Mouse (Mus musculus) neutrophil, adult 5-6 weeks (primary cell): ENCODE measurements around the gene Katna1. TPM values are rescaled to one million over a fixed set of nuclear protein-coding genes. Genes with fewer than 3 reads are reported as not detected.
A peak's percentile ranks its signal among the peaks of the same experiment; 100 is the strongest.
"Not testable (repeated sequence)": the region's sequence is repeated elsewhere in the genome, so short reads cannot be mapped to it uniquely, and the experiment has no call there.

Source experiments
- ATAC-seq: fragments of 151-379, 151-347 bp; 2 replicates; pipeline ENCODE4 v1.8.0; 2017; ENCODE audit warnings: mild to moderate bottlenecking, moderate TSS enrichment; ENCODE audit not compliant: insufficient number of reproducible peaks, poor library complexity, low FRiP score, severe bottlenecking; ENCODE audit errors: extremely low read depth
- total RNA-seq: library from RNA; stranded (forward); fragments of 200-1000 nt; gene quantifications from 2 replicates; pipeline ENCODE4 v1.2.3, GENCODE M21; 2017

Katna1 gene
- total RNA-seq = 76.2 and 89.4 TPM in 2 replicates

DNA sequence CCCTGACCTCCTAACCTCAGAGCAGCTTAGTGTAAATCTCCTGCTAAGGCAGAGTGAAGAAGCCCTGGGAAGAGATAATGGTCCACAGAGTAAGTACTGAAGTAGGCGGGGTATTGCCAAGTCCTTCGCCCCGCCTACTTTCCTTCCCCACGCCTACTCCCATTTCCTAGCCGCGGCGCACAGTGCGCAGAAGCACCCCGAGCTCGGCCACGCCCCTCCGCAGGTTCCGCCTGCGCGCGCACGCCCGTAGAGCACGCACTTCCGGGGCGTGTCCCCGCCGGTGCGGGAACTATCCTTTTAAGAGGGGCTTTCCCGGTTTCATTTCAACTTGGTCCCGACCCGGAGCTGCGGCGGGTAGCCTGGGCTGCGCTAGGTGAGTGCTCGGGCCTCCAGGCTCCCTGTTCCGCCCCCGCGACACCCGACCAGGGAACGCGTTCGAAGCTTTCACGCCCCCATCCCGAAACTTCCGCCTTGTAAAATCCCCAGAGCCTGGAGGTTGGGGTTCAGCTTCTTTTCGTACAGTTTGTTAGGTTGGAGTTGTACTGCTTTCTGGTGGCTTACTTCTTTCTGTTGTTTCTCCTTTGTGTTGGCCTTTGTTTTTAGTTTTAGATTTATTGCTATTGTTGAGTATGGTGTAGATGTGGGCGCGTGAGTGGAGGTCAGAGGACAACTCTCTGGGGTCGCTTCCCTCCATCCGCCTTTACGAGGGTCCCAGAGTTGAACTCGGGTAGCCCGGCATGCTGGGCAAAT is at the start of gene Katna1:
TSS of gene Katna1 (plus strand) at position 250 of the 750 bp plus-strand sequence.
- ATAC-seq = peak; percentile 92

DNA sequence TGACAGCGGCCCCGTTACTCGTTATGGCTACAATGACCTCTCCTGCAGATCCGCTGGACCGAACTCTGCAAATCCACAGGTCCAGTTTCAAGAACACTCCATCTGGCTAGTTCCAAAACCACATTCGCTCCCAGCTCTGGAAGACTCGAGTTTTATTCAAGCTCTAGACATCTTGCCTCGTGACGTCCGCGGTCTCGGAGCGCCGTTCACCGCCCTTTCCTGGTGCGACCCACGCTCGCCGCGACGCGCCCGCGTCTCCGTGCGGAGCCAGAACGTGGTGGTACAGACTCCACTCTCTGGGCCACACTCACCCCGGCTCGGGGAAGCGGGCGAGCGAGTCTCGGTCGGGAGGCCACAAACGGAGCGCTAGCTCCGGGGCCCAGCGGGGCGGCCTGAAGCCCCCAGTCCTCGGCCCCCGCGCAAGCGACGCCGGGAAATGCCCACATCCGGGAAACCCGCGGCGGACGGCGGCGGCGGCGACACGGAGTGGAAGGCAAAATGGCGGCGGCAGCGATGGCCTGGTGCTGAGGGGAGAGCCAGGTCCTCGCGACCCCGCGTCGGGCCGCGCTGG is 45.0 kb upstream of the Katna1 start, which contains the start of the genes Pcmt1 and Lats1:
TSS of gene Pcmt1 (minus strand) at position 406 of the 571 bp plus-strand sequence.
TSS of gene Lats1 (plus strand) at position 484 of the 571 bp plus-strand sequence.
- ATAC-seq = peak; percentile 70

DNA sequence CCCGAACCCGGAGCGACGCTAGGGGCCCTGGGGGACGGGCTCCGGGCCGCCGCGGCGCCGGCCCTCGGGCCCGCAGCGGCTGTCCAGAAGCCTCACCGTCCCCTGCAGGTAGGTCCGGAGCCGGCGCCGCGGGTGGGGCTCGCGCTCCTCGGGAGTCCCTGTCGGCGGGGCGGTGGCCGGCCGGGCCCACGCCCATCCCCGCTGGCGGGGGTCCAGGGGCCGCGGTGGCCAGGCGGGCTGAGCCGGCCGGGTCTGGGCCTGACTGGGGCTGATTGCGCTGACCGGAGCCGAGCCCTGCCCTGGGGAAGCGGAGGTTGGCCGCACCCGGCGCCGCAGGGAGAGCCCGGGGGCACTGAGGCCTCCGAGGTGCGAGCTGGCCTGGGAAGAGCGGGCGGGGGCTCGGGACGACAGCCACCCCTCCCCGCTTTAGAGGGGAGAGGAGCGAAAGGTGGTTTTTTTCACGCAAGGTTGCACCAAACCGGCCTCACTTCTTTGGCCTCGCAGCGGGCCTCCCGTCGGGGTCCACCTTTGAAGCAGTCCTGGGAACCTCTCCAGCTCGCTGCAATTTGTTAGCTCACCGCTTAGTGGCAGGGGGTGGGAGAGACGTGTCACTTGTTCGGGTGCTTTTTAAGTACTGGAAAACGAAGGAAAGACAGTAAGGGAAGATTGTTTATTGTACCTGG is 44.3 kb upstream of the Katna1 start:
- ATAC-seq = peak; percentile 49; the same call in 1 of the 2 replicates

DNA sequence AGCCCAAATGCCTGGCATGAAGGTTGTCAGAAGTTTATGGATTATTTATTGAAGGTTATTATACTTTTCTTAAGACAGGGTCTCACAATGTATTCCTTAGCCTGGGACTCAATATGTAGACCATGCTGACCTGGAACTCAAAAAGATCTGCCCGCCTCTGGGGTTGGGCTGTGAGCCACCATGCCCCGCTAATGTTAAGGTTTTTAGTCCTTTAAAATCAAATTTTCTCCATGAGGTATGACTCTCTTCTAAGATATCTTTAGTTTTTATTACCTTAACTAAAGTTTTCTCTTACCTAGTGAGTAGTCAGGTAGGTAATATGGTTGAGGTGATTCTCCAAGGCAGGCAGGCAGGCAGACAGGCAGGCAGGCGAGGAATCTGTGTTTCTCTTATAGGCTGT is 43.6 kb upstream of the Katna1 start:
- ATAC-seq = no peak

DNA sequence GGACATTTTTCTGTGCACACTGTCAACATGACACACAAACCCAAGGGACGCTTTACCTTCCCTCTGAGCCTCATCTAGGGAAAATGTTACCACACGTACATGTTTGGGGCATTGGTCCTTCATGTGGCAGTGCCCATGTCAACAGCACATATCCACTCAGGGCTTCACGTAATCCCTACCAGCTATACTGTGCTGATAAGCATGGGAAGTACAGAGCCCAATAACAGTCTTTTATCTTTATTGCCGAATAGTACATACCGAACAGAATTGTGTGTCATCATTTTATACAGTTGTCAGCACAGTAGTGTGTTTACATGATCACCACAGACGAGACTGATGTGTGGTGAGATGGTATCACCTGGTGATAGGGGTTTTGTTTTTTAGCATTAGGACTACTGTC is 38.9 kb upstream of the Katna1 start:
- no peak for ATAC-seq

DNA sequence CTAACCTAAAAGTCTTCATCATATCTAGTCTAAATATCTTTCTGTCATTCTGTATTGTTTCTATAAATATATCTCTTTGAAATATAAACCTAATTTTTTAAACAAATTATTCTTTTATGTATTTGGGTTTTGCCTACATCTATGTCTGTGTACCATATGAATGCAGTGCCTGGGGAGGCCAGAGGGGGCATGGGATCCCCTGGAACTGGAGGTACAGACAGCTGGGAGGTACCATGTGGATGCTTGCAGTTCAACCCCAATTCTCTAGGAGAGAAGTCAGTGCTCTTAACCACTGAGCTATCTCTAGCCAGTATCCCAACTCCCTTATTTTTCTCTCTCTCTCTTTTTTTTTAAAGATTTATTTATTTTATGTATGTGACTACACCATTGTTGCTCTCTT is 30.5 kb upstream of the Katna1 start:
- ATAC-seq = 0 out of 2 replicates have a peak, but pooled peaks have one; percentile 36

DNA sequence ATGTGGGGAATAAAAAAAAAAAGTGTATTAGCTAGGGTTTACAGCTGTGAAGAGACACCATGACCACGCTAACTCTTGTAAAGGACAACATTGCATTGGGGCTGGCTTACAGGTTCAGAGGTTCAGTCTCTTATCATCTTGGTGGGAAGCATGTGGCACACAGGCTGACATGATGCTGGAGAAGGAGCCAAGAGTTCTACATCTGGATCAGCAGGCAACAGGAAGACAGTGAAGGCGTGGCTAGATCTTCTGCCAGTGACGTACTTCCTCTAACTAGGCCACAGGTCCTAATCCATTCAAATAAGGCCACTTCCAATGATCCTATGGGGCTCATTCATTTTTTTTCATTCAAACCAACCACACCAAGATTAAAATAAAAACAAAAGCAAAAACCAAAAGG is 25.7 kb upstream of the Katna1 start:
- no peak for ATAC-seq

DNA sequence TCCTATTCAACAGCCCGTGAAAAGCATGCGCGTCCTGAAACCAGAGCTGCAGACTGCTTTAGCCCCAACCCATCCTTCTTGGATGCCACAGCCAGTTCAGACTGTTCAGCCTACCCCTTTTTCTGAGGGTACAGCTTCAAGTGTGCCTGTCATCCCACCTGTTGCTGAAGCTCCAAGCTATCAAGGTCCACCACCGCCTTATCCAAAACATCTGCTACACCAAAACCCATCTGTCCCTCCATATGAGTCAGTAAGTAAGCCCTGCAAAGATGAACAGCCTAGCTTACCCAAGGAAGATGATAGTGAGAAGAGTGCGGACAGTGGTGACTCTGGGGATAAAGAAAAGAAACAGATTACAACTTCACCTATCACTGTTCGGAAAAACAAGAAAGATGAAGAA is 23.2 kb upstream of the Katna1 start:
- ATAC-seq = no peak

DNA sequence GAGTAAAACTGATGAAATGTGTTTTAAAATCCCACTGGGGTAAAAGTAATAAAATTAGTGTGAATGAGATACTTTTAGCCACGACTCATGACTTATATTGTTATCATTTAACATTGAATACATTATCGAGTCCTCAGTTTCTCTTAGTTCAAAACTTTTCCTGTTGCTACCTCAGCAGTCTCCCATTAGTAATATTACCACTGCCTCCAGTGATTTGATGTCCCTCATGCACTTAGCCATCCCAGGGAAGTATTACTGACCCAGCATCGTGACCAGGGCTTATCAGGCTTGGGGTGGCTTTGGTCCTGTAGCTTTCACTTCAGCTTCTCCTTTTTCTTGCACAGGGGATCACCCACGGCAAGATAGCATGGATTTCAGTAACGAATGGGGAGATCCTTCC is 15.7 kb upstream of the Katna1 start:
- no peak for ATAC-seq

DNA sequence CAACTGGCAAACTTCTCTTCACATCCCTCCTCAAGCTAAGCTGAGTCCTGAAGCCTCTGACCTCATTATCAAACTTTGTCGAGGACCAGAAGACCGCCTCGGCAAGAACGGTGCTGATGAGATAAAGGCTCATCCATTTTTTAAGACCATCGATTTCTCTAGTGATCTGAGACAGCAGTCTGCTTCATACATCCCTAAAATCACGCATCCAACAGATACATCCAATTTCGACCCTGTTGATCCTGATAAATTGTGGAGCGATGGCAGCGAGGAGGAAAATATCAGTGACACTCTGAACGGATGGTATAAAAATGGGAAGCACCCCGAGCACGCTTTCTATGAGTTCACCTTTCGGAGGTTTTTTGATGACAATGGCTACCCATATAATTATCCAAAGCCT is 13.3 kb upstream of the Katna1 start:
- no peak for ATAC-seq

DNA sequence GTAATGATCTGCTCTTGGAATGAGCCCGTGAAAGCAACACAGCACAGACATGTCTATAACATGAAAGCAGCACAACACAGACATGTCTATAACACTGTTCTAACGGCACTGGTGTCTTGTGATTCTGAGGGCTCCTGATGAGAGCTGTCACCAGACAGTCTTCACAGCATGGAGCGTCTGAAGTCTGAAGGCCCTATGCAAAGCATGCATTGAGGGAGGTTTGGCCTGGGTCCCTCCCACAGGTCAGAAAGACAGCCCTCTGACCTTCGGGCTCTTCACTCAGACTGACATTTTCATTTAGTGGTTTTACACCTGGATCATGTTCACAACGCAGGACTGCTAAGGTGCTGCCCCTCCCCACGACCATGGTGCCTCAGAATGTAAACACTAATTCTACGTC is 10.7 kb upstream of the Katna1 start:
- no peak for ATAC-seq

DNA sequence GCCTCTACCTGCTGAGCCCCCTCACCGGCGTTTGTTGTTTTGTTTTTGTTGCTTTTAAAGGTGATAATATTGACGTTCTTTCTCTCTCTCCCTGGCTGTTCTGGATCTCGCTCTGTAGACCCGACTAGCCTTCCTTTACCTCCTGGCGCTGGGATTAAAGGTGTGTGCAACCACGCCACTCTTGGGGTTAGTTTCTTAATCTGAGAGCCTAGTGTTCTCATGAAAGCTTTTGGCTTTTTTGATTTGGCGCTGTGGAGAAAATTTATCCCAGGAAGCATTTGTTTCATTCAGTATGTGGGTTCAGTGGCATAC is 657 bp downstream of the Katna1 start:
- ATAC-seq = no peak

DNA sequence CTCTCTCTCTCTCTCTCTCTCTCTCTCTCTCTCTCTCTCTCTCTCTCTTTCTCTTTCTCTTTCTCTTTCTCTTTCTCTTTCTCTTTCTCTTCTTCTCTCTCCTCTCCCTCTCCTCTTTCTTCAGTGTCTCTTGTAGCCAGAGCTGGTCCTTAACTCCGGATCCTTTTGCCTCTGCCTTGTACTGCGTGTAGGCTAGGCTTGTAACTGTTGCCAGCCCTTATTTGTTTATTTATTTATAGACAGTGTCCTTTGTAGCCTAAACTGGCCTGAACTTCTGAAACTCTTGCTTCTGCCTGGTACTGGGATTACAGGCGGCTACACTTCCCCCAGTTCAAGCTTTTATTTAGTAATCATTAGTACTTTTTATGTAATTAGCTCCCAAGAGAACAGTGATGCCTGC is 1.2 kb downstream of the Katna1 start:
- ATAC-seq = no peak

DNA sequence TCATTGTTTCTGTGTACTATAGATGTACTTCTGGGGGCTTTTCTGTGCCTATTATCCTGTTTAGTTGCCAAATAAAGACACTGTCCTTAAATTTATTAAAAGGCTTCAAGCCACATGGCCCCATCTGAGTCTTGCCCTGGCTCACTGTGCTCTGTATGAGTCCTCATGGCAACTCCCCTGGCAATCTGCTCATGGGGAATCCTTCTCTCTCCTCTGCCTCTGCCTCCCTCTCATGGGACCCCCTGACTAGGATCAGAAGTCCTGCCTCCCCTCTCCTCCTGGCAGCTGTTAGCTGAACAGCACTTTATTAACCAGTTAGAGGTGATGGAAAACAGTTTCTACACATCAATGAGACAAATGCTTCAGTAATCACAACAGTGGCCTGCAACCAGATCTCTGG is 5.8 kb downstream of the Katna1 start:
- ATAC-seq = no peak

DNA sequence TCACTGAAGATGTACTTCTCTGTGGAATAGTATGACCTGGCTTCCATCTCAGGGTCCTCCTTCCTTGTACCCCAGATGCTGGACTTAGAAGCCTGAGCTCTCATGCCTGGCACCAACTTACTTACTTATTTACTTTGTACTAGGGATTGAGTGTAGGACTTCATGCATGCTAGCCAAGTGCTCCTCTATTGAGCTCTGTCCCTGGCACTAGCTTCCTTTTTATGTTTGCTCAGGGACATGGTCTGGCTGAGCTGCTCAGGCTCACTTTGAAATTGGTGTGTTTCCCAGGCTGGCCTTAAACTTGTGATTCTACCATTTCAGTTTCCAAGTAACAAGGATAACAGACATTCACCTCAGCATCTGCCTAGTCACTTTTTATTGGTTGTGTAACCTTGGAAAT is 11.3 kb downstream of the Katna1 start:
- ATAC-seq = no peak

DNA sequence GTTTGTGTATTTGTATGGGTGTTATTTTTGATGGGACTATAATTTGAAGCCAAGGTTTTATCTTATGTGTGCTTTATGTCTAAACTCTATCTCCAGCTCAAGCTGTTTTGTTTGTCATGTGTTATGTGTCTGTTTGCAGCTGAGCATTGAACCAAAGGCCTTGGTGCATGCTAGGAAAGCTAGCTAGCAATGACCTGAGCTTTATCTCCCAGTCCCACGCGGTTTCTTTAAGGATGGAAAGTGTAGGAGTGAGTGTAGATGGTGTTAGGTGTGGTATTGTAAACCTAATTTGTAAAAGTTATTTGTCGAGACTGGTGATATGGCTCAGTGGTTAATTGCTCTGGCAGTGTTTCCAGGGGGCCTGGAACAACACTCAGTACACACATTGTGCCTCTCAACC is 12.1 kb downstream of the Katna1 start:
- no peak for ATAC-seq

DNA sequence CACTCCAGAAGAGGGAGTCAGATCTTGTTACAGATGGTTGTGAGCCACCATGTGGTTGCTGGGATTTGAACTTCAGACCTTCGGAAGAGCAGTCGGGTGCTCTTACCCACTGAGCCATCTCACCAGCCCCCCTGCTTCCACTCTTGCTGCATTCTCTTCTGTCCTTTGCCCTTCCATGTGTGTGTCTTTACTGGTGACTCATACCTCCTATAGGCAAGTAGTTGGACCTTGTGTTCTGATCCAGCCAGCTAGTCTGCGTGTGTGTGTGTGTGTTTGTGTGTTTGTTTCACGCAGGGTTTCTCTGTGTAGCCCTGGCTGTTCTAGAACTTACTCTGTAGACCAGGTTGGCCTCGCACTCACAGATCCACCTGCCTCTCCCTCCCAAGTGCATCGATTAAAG is 19.7 kb downstream of the Katna1 start:
- not testable (repeated sequence) for ATAC-seq

DNA sequence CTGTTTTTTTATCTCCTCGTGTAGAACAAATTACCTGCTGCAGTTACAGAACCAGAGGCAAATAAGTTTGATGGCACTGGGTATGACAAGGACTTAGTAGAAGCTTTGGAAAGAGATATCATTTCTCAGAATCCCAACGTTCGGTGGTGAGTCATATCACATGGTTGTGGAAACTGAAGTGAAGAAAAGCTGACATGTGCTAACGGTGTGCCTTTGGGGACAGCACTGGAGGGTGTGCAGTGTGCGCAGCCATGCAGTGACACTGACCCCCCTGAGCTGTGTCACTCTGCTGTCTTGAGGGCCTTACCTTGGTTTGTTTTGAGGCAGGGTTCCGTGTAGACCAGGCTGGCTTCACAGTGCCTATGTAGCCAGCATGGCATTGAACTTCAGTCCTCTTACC is 23.0 kb downstream of the Katna1 start:
- no peak for ATAC-seq

DNA sequence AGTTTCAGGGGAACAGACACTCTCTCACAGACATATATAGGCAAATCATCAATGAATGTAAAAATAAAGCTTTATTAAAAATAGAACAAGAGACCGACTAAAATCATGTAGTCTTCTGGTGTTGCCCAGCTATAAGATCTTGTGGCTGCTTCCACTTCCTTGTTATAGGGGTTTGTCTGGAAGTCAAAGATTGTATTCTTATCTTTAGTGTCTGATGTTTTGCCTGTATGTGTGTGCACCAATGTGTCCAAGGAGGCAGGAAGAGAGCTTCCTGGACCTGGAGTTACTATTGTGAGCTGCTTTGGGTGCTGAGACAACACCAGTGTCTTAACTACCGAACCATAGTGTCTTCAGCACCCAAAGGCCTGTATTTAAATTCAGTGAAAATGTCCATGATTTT is 31.7 kb downstream of the Katna1 start:
- no peak for ATAC-seq

DNA sequence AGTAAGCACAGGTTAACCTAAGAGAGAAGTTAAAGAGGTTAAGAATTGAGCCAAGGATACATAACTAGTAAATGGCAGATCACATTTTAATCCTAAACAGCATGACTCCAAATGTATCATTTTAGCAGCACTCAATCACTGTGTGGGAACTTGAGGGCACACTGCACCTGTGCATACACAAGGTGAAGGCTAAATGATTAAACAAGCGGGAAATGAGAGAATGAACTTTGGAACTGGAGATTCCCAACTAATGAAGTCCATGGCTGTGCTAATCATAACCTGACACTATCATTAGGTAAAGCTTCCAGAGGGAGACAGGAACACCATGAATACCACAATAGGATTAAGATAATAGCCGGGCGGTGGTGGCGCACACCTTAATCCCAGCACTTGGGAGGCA is 46.5 kb downstream of the Katna1 start:
- no peak for ATAC-seq
